In genomic region chr9:37551751-37552531, GRCm38 (mm10) we compare ENCODE assay signal across 8 mouse cellular contexts. TPM values are rescaled to one million over a fixed set of nuclear protein-coding genes. Genes with fewer than 3 reads are reported as not detected.
DNase-seq lines count a peak whose midpoint lies in the region; ATAC-seq and TF ChIP-seq lines count a peak whose summit lies in the region.

No protein-coding gene starts in this region.

- no peak for TF ChIP-seq CTCF in gastrocnemius, adult 2 months (IDR thresholded peaks at IDR 0.05)

- ATAC-seq in forebrain, embryonic 13.5 days = no peak
- no peak for ATAC-seq in liver, embryonic 13.5 days (ENCODE audit: low read depth)
- ATAC-seq in stomach, embryonic 16.5 days (ENCODE audit: insufficient read depth, low FRiP score) = no peak

- peak overlapping the region; percentile 50 for H3K9ac ChIP-seq in forebrain, embryonic 13.5 days
- peak overlapping the region; percentile 56 for H3K9ac ChIP-seq in liver, embryonic 13.5 days
- peak overlapping the region; percentile 57 for H3K9ac ChIP-seq in stomach, embryonic 16.5 days (ENCODE audit: low read length)

- peak overlapping the region; percentile 69 for H3K4me3 ChIP-seq in gastrocnemius, adult 2 months
- peak overlapping the region; percentile 47 for H3K4me3 ChIP-seq in forebrain, embryonic 13.5 days
- peak overlapping the region; percentile 58 for H3K4me3 ChIP-seq in liver, embryonic 13.5 days (replicated peaks)
- peak overlapping the region; percentile 46 for H3K4me3 ChIP-seq in stomach, embryonic 16.5 days (replicated peaks; ENCODE audit: low read length)

- no peak overlapping the region for H3K27ac ChIP-seq in gastrocnemius, adult 2 months
- H3K27ac ChIP-seq in forebrain, embryonic 13.5 days = no peak overlapping the region
- H3K27ac ChIP-seq in liver, embryonic 13.5 days = no peak overlapping the region
- H3K27ac ChIP-seq in stomach, embryonic 16.5 days (ENCODE audit: low read length) = no peak overlapping the region

- WGBS in forebrain, embryonic 13.5 days = 3% methylated on average over 23 of the region's 23 CpGs
- 2% methylated on average over 23 of the region's 23 CpGs for WGBS in liver, embryonic 13.5 days (ENCODE audit: insufficient replicate concordance)
- WGBS in stomach, embryonic 16.5 days = 3% methylated on average over 23 of the region's 23 CpGs

- peak overlapping the region; percentile 95 for H3K4me2 ChIP-seq in forebrain, embryonic 13.5 days
- H3K4me2 ChIP-seq in liver, embryonic 13.5 days = peak overlapping the region; percentile 80
- peak overlapping the region; percentile 92 for H3K4me2 ChIP-seq in stomach, embryonic 16.5 days (ENCODE audit: low read depth, low read length)

- no peaks in the 10 kb centered on the region for H3K9me3 ChIP-seq in forebrain, embryonic 13.5 days (replicated peaks)
- no peaks in the 10 kb centered on the region for H3K9me3 ChIP-seq in liver, embryonic 13.5 days (replicated peaks)
- H3K9me3 ChIP-seq in stomach, embryonic 16.5 days (replicated peaks; ENCODE audit: control insufficient read depth, low read length) = no peaks in the 10 kb centered on the region

- H3K4me1 ChIP-seq in forebrain, embryonic 13.5 days = peaks cover 17% of the 10 kb centered on the region
- peaks cover 44% of the 10 kb centered on the region for H3K4me1 ChIP-seq in liver, embryonic 13.5 days (replicated peaks)
- peaks cover 14% of the 10 kb centered on the region; the same call in 1 of the 2 replicates for H3K4me1 ChIP-seq in stomach, embryonic 16.5 days (ENCODE audit: control insufficient read depth, insufficient read depth, low read length)

- DNase-seq in gastrocnemius, adult 2 months = no peak
- no peak for DNase-seq in gastrocnemius, postnatal 14 days
- DNase-seq in B cell, adult 2 months = peak; percentile 31 to 35
- no peak for DNase-seq in liver, embryonic 13.5 days
- DNase-seq in right cerebral cortex, postnatal 36 days (ENCODE audit: low spot score in 2 of 2) = no peak
- no peak for DNase-seq in left cerebral cortex, adult 18-20 months (ENCODE audit: low spot score in 2 of 2)

- H3K36me3 ChIP-seq in forebrain, embryonic 13.5 days (ENCODE audit: poor library complexity, severe bottlenecking) = no peaks in the 10 kb centered on the region
- no peaks in the 10 kb centered on the region for H3K36me3 ChIP-seq in liver, embryonic 13.5 days
- no peaks in the 10 kb centered on the region for H3K36me3 ChIP-seq in stomach, embryonic 16.5 days (ENCODE audit: control insufficient read depth, insufficient read depth, low read length)

- intact Hi-C loops in gastrocnemius, adult 2 months (cut with DNase I) = loop anchor here (5.0 kb wide), 1 partner anchor 60 kb away; the partner anchor contains the start of gene Spa17
- intact Hi-C loops in gastrocnemius, postnatal 14 days (cut with DNase I; ENCODE audit: low total_unique reads) = no loop called here

- peaks cover 68% of the 10 kb centered on the region for H3K27me3 ChIP-seq in forebrain, embryonic 13.5 days
- H3K27me3 ChIP-seq in liver, embryonic 13.5 days = peaks cover 30% of the 10 kb centered on the region
- peaks cover 23% of the 10 kb centered on the region for H3K27me3 ChIP-seq in stomach, embryonic 16.5 days (ENCODE audit: control insufficient read depth, insufficient read depth, low read length)

RNA-seq across cellular contexts. Expression of gene Nrgn, which starts 0.8 kb away (rescaled TPM):
- under 1 TPM; 0.23 to 0.42 TPM for total RNA-seq in gastrocnemius, adult 2 months (2021)
- total RNA-seq in gastrocnemius, postnatal 14 days (2021) = 1 to 10 TPM; 2.2 to 2.3 TPM
- 2.0 and 4.5 TPM in 2 replicates for polyA plus RNA-seq in forebrain, embryonic 13.5 days (2015; fragmentation: Nextera tagmentation; extraction: Ambion mirVana)
- 8.8 and 10.4 TPM in 2 replicates for polyA plus RNA-seq in liver, embryonic 13.5 days (2015; fragmentation: Nextera tagmentation; extraction: Ambion mirVana)
- 4.4 and 4.5 TPM in 2 replicates for polyA plus RNA-seq in stomach, embryonic 16.5 days (2015; fragmentation: Nextera tagmentation; extraction: Ambion mirVana)
- total RNA-seq in left cerebral cortex, adult 18-20 months (2021) = 1,000 to 10,000 TPM; 1,653 to 1,729 TPM

RNA-seq across cellular contexts. Expression of gene Siae, which starts 3.6 kb away (rescaled TPM):
- 1 to 10 TPM; 4.1 to 4.6 TPM for total RNA-seq in gastrocnemius, adult 2 months (2021)
- 1 to 10 TPM; 3.3 to 4.6 TPM for total RNA-seq in gastrocnemius, postnatal 14 days (2021)
- polyA plus RNA-seq in forebrain, embryonic 13.5 days (2015; fragmentation: Nextera tagmentation; extraction: Ambion mirVana) = 7.0 and 8.3 TPM in 2 replicates
- 4.3 and 5.5 TPM in 2 replicates for polyA plus RNA-seq in liver, embryonic 13.5 days (2015; fragmentation: Nextera tagmentation; extraction: Ambion mirVana)
- polyA plus RNA-seq in stomach, embryonic 16.5 days (2015; fragmentation: Nextera tagmentation; extraction: Ambion mirVana) = 11.9 and 13.3 TPM in 2 replicates
- 10 to 100 TPM; 15.2 to 18.6 TPM for total RNA-seq in left cerebral cortex, adult 18-20 months (2021)

RNA-seq across cellular contexts. Expression of gene Vsig2, which starts 12.9 kb away (rescaled TPM):
- total RNA-seq in gastrocnemius, adult 2 months (2021) = 1 to 10 TPM; 2.6 to 3.2 TPM
- total RNA-seq in gastrocnemius, postnatal 14 days (2021) = 1 to 10 TPM in 1 of 2 experiments, under 1 TPM in 1; 0.96 to 4.6 TPM
- polyA plus RNA-seq in forebrain, embryonic 13.5 days (2015; fragmentation: Nextera tagmentation; extraction: Ambion mirVana) = 0.26 and 0.42 TPM in 2 replicates
- 0.15 and 0.60 TPM in 2 replicates for polyA plus RNA-seq in liver, embryonic 13.5 days (2015; fragmentation: Nextera tagmentation; extraction: Ambion mirVana)
- polyA plus RNA-seq in stomach, embryonic 16.5 days (2015; fragmentation: Nextera tagmentation; extraction: Ambion mirVana) = 96.0 and 120 TPM in 2 replicates
- total RNA-seq in left cerebral cortex, adult 18-20 months (2021) = 1 to 10 TPM; 3.9 to 5.0 TPM

RNA-seq across cellular contexts. Expression of gene Esam, which starts 24.1 kb away (rescaled TPM):
- 10 to 100 TPM; 20.5 to 29.9 TPM for total RNA-seq in gastrocnemius, adult 2 months (2021)
- 10 to 100 TPM; 43.4 to 58.2 TPM for total RNA-seq in gastrocnemius, postnatal 14 days (2021)
- 29.7 and 31.5 TPM in 2 replicates for polyA plus RNA-seq in forebrain, embryonic 13.5 days (2015; fragmentation: Nextera tagmentation; extraction: Ambion mirVana)
- polyA plus RNA-seq in liver, embryonic 13.5 days (2015; fragmentation: Nextera tagmentation; extraction: Ambion mirVana) = 15.6 and 17.2 TPM in 2 replicates
- polyA plus RNA-seq in stomach, embryonic 16.5 days (2015; fragmentation: Nextera tagmentation; extraction: Ambion mirVana) = 58.2 and 58.6 TPM in 2 replicates
- 10 to 100 TPM; 19.7 to 21.4 TPM for total RNA-seq in left cerebral cortex, adult 18-20 months (2021)

Comparison
In these comparisons a context has a peak if more than half of its experiments do, and no peak if none do; other contexts are left out.
1. DNase-seq: peak in B cell, adult 2 months (2 of 2); none in gastrocnemius, adult 2 months (single experiment), gastrocnemius, postnatal 14 days (single experiment), liver, embryonic 13.5 days (single experiment), right cerebral cortex, postnatal 36 days (0 of 2) and left cerebral cortex, adult 18-20 months (0 of 2).
2. RNA of gene Nrgn, which starts 0.8 kb away (total RNA-seq): 1,653 to 1,729 TPM in left cerebral cortex, adult 18-20 months; 2.2 to 2.3 TPM in gastrocnemius, postnatal 14 days and 0.23 to 0.42 TPM in gastrocnemius, adult 2 months; every median in the first group is over 100 times any median in the second.
3. Peak in every context shown above with its lines, with median percentiles within 50 percentile points of each other: H3K4me3 ChIP-seq, H3K4me2 ChIP-seq and H3K9ac ChIP-seq.